8 mouse cellular contexts compared by ENCODE assay signal in genomic region chr2:32712934-32713817, GRCm38 (mm10). TPM values are rescaled to one million over a fixed set of nuclear protein-coding genes. Genes with fewer than 3 reads are reported as not detected.
DNase-seq lines count a peak whose midpoint lies in the region; ATAC-seq and TF ChIP-seq lines count a peak whose summit lies in the region.

Gene Cdk9, minus strand, starts transcription at chr2:32713076.

- H3K9me3 ChIP-seq in heart, embryonic 11.5 days (replicated peaks; ENCODE audit: control insufficient read depth, low read length): no peaks in the 10 kb centered on the region
- H3K9me3 ChIP-seq in kidney, embryonic 16.5 days (ENCODE audit: low read length): 0 out of 2 replicates have a peak, but pooled peaks cover 2% of the 10 kb centered on the region

- peak; percentile 97 to 98 for DNase-seq in B cell, adult 2 months
- peak; percentile 95 for DNase-seq in brain, adult 2 months (ENCODE audit: low read depth, low spot score)
- peak; percentile 79 for DNase-seq in liver, adult 2 months (ENCODE audit: extremely low read depth, low read depth, low spot score)
- peak; percentile 94 for DNase-seq in splenic B cell, adult 2 months (ENCODE audit: low read depth, low spot score)

- peak within 1 kb of the TSS; percentile 90 for H3K4me3 ChIP-seq in heart, embryonic 11.5 days (ENCODE audit: low read depth, low read length)
- peak within 1 kb of the TSS; percentile 92 for H3K4me3 ChIP-seq in kidney, embryonic 16.5 days (ENCODE audit: low read length)
- H3K4me3 ChIP-seq in liver, adult 2 months (ENCODE audit: insufficient read depth, low read depth, low read length): peak within 1 kb of the TSS; percentile 77
- peak within 1 kb of the TSS; percentile 65 for H3K4me3 ChIP-seq in myocyte

- peak within 1 kb of the TSS; percentile 83 for H3K9ac ChIP-seq in heart, embryonic 11.5 days (ENCODE audit: low read depth, low read length)
- H3K9ac ChIP-seq in kidney, embryonic 16.5 days (replicated peaks; ENCODE audit: low read length): peak within 1 kb of the TSS; percentile 91
- H3K9ac ChIP-seq in liver, adult 2 months (ENCODE audit: low read depth, low read length): peak within 1 kb of the TSS; percentile 98

- peaks cover 15% of the 10 kb centered on the region for H3K36me3 ChIP-seq in heart, embryonic 11.5 days (ENCODE audit: control insufficient read depth, insufficient read depth, low read length)
- H3K36me3 ChIP-seq in kidney, embryonic 16.5 days (ENCODE audit: insufficient read depth, low read length): peaks cover 28% of the 10 kb centered on the region
- peaks cover 17% of the 10 kb centered on the region for H3K36me3 ChIP-seq in liver, adult 2 months (ENCODE audit: control insufficient read depth, insufficient read depth, low read length)
- H3K36me3 ChIP-seq in myocyte (ENCODE audit: control insufficient read depth, insufficient read depth): peaks cover 25% of the 10 kb centered on the region
- peaks cover 13% of the 10 kb centered on the region for H3K36me3 ChIP-seq in splenic B cell, adult 2 months (ENCODE audit: control insufficient read depth, insufficient read depth, low read length, poor library complexity, severe bottlenecking)

- peak within 1 kb of the TSS; percentile 87 for H3ac ChIP-seq in myocyte (ENCODE audit: control insufficient read depth, insufficient read length)

- peaks cover 30% of the 10 kb centered on the region for H3K79me2 ChIP-seq in liver, adult 2 months (ENCODE audit: control insufficient read depth, insufficient read depth, low read length)
- H3K79me2 ChIP-seq in myocyte (ENCODE audit: control insufficient read depth, insufficient read depth): peaks cover 41% of the 10 kb centered on the region

- H3K4me1 ChIP-seq in heart, embryonic 11.5 days (ENCODE audit: control insufficient read depth, insufficient read depth, low read length): peaks cover 22% of the 10 kb centered on the region
- H3K4me1 ChIP-seq in kidney, embryonic 16.5 days (ENCODE audit: insufficient read depth, low read length): peaks cover 17% of the 10 kb centered on the region
- H3K4me1 ChIP-seq in liver, adult 2 months (ENCODE audit: control insufficient read depth, insufficient read depth, low read length): peaks cover 22% of the 10 kb centered on the region

- 0% methylated on average over 41 of the region's 79 CpGs for WGBS in heart, embryonic 11.5 days (ENCODE audit: insufficient replicate concordance)
- WGBS in kidney, embryonic 16.5 days: under 1% methylated on average over 41 of the region's 79 CpGs
- WGBS in liver, adult 2 months: under 1% methylated on average over 61 of the region's 79 CpGs

- H3K27ac ChIP-seq in heart, embryonic 11.5 days (ENCODE audit: low read depth, low read length): peak within 1 kb of the TSS; percentile 98
- H3K27ac ChIP-seq in kidney, embryonic 16.5 days (ENCODE audit: low read length): peak within 1 kb of the TSS; percentile 97
- peak within 1 kb of the TSS; percentile 93 for H3K27ac ChIP-seq in liver, adult 2 months (replicated peaks; ENCODE audit: insufficient read depth, low read depth, low read length)

- H3K27me3 ChIP-seq in heart, embryonic 11.5 days (ENCODE audit: control insufficient read depth, insufficient read depth, low read length): no peaks in the 10 kb centered on the region
- no peaks in the 10 kb centered on the region for H3K27me3 ChIP-seq in kidney, embryonic 16.5 days (ENCODE audit: insufficient read depth, low read length)
- no peaks in the 10 kb centered on the region for H3K27me3 ChIP-seq in liver, adult 2 months (ENCODE audit: control insufficient read depth, insufficient read depth, low read length)
- no peaks in the 10 kb centered on the region for H3K27me3 ChIP-seq in myocyte (ENCODE audit: control insufficient read depth, insufficient read depth, insufficient read length)
- no peaks in the 10 kb centered on the region for H3K27me3 ChIP-seq in splenic B cell, adult 2 months (ENCODE audit: control insufficient read depth, insufficient read depth, low read length, poor library complexity, severe bottlenecking)

- peak; percentile 82 for ATAC-seq in erythroblast, adult 5-6 weeks (replicated peaks; ENCODE audit: low FRiP score, poor library complexity, severe bottlenecking)
- ATAC-seq in heart, embryonic 11.5 days (replicated peaks; ENCODE audit: insufficient number of reproducible peaks, low FRiP score, low TSS enrichment): peak; percentile 83
- peak; percentile 90 for ATAC-seq in kidney, embryonic 16.5 days (ENCODE audit: low FRiP score, low TSS enrichment)

- peak; percentile 95 for TF ChIP-seq CTCF in liver, adult 2 months (IDR thresholded peaks at IDR 0.05; ENCODE audit: low read depth, low read length)

- H3K4me2 ChIP-seq in heart, embryonic 11.5 days: peak within 1 kb of the TSS; percentile 89
- peak within 1 kb of the TSS; percentile 71 for H3K4me2 ChIP-seq in kidney, embryonic 16.5 days (replicated peaks; ENCODE audit: low read depth, low read length)
- peak within 1 kb of the TSS; percentile 99 for H3K4me2 ChIP-seq in myocyte (ENCODE audit: low read depth)

- TF ChIP-seq POLR2A in liver, adult 2 months (IDR thresholded peaks at IDR 0.05; ENCODE audit: extremely low read depth, insufficient read depth, low read length): peak; percentile 41; the same call in 1 of the 2 replicates
- peak; percentile 71 for TF ChIP-seq POLR2A in myocyte (IDR thresholded peaks at IDR 0.05; ENCODE audit: insufficient read length, low read depth)

TF ChIP-seq in myocyte, 11 proteins besides CTCF, POLR2A, EP300 and RAD21:
- no peak for TF ChIP-seq REST (IDR thresholded peaks at IDR 0.05; ENCODE audit: insufficient read depth, insufficient read length)
- TF ChIP-seq MYOD1 (IDR thresholded peaks at IDR 0.05; ENCODE audit: control insufficient read depth in 1 of 3, insufficient read length in 2 of 3, low read depth in 2 of 3): peak in 2 of 3 experiments; percentile 49 to 83
- no peak for TF ChIP-seq POLR2AphosphoS2 (IDR thresholded peaks at IDR 0.05; ENCODE audit: insufficient read length, low read depth)
- TF ChIP-seq MAX (IDR thresholded peaks at IDR 0.05; ENCODE audit: low read depth): no peak
- no peak for TF ChIP-seq TCF12 (IDR thresholded peaks at IDR 0.05; ENCODE audit: insufficient read depth, poor library complexity, severe bottlenecking)
- no peak for TF ChIP-seq E2F4 (IDR thresholded peaks at IDR 0.05; ENCODE audit: insufficient read depth)
- TF ChIP-seq USF1 (IDR thresholded peaks at IDR 0.05; ENCODE audit: low read depth): no peak
- TF ChIP-seq TCF3 (IDR thresholded peaks at IDR 0.05; ENCODE audit: insufficient read length, low read depth): peak; percentile 9
- peak in 2 of 3 experiments; percentile 61 to 69 for TF ChIP-seq MYOG (IDR thresholded peaks at IDR 0.05; ENCODE audit: control insufficient read depth in 1 of 3, insufficient read depth in 1 of 3, insufficient read length in 2 of 3, low read depth in 2 of 3)
- TF ChIP-seq SRF (IDR thresholded peaks at IDR 0.05; ENCODE audit: control insufficient read depth, insufficient read length, low read depth): peak; percentile 48
- TF ChIP-seq CEBPB (IDR thresholded peaks at IDR 0.05; ENCODE audit: insufficient read depth, poor library complexity, severe bottlenecking): no peak

RNA-seq across cellular contexts. Expression of gene Cdk9, which starts in this region (rescaled TPM):
- total RNA-seq in erythroblast, adult 5-6 weeks (2015; ENCODE audit: low replicate concordance): 15.0 and 25.9 TPM in 2 replicates
- total RNA-seq in erythroblast, adult 5-6 weeks (2017; ENCODE audit: low replicate concordance): 18.1 and 19.5 TPM in 2 replicates
- polyA plus RNA-seq in heart, embryonic 11.5 days (2014; fragmentation: Nextera tagmentation; extraction: Ambion mirVana): 53.8 and 61.2 TPM in 2 replicates
- 113 and 115 TPM in 2 replicates for polyA plus RNA-seq in kidney, embryonic 16.5 days (2015; fragmentation: Nextera tagmentation; extraction: Ambion mirVana)
- 19.5 and 27.3 TPM in 2 replicates for total RNA-seq in liver, adult 2 months (2014; rRNA removed)
- polyA plus RNA-seq in liver, adult 2 months (2012; rRNA removed): 46.6 and 63.7 TPM in 2 replicates
- polyA plus RNA-seq in myocyte (2012; fragmentation: generic; extraction: Trizol): 76.6 TPM

Comparison
In these comparisons a context has a peak if more than half of its experiments do, and no peak if none do; other contexts are left out.
1. Peak in every context shown above with its lines: DNase-seq, ATAC-seq, H3K4me3 ChIP-seq and H3K27ac ChIP-seq.